Mouse (Mus musculus) urinary bladder, adult 2 months (tissue): ENCODE measurements around the gene Cyp2c29. TPM values are rescaled to one million over a fixed set of nuclear protein-coding genes. Genes with fewer than 3 reads are reported as not detected.
"Not testable (repeated sequence)": the region's sequence is repeated elsewhere in the genome, so short reads cannot be mapped to it uniquely, and the experiment has no call there.

Source experiments
- DNase-seq: peaks from one replicate; pipeline ENCODE4 v3.0.0; 2022; ENCODE audit warnings: low spot score
- polyA plus RNA-seq: library from polyadenylated mRNA; depleted of rRNA; stranded (reverse); fragments of >200 nt; gene quantifications from 2 replicates; pipeline ENCODE4 v1.2.3, GENCODE M21; 2012; rRNA removed

Cyp2c29 gene
- polyA plus RNA-seq, result not detected in 2 replicates

- not testable (repeated sequence) for DNase-seq
Measured at GRCm38 (mm10) chr19:39269105-39269504, at the start of gene Cyp2c29. Gene Cyp2c29, plus strand, starts transcription at chr19:39269405.

- not testable (repeated sequence) for DNase-seq
Measured at GRCm38 (mm10) chr19:39267036-39267435, 2.2 kb upstream of the Cyp2c29 start.

- DNase-seq, result no peak
Measured at GRCm38 (mm10) chr19:39282801-39283200, 13.6 kb downstream of the Cyp2c29 start.

GRCm38 (mm10) chr19:39285637-39286036 is 16.4 kb downstream of the Cyp2c29 start:
- no peak for DNase-seq

GRCm38 (mm10) chr19:39286825-39287224 is 17.6 kb downstream of the Cyp2c29 start:
- DNase-seq, result no peak

- DNase-seq, result no peak
Measured at GRCm38 (mm10) chr19:39288978-39289377, 19.8 kb downstream of the Cyp2c29 start.

Other genes starting within 250 kb of the Cyp2c29 start
- 0.03 TPM in 1 of 2 replicates, not detected in the other for gene Cyp2c65, start 208.4 kb upstream of the Cyp2c29 start, polyA plus RNA-seq
- not detected in 2 replicates for gene Cyp2c66, start 155.5 kb upstream of the Cyp2c29 start, polyA plus RNA-seq
- not detected in 2 replicates for gene Cyp2c38, start 193.7 kb downstream of the Cyp2c29 start, polyA plus RNA-seq
- not detected in 2 replicates for gene Cyp2c39, start 241.5 kb downstream of the Cyp2c29 start, polyA plus RNA-seq